Mouse (Mus musculus) heart, embryonic 16.5 days (tissue): Measurements from ENCODE around the gene Nab2. TPM values are rescaled to one million over a fixed set of nuclear protein-coding genes. Genes with fewer than 3 reads are reported as not detected.

Experiments
- ATAC-seq: fragments of 200-750 bp; cut with Nextera tagmentation; replicated peaks from 2 replicates; pipeline ENCODE4 v1.8.0; 2017; ENCODE audit warnings: moderate number of reproducible peaks; ENCODE audit not compliant: insufficient read depth, low FRiP score; ENCODE audit errors: extremely low read depth
- H3K27ac ChIP-seq: fragments of 300-500 bp; sonication (generic); 2 replicates; pipeline ENCODE4 v1.5.1; 2014; ENCODE audit warnings: mild to moderate bottlenecking, low read length, control low read depth, moderate library complexity
- H3K27me3 ChIP-seq: fragments of 300-500 bp; sonication (generic); 2 replicates; pipeline ENCODE4 v1.6.1; 2014; ENCODE audit warnings: low read length, mixed read lengths; ENCODE audit not compliant: control insufficient read depth, insufficient read depth
- H3K36me3 ChIP-seq: fragments of 300-500 bp; sonication (generic); 2 replicates; pipeline ENCODE4 v1.6.1; 2014; ENCODE audit not compliant: control insufficient read depth, insufficient read depth
- H3K4me1 ChIP-seq: fragments of 300-500 bp; sonication (generic); 2 replicates; pipeline ENCODE4 v1.6.1; 2014; ENCODE audit warnings: low read length, mixed read lengths; ENCODE audit not compliant: control insufficient read depth, insufficient read depth
- H3K4me2 ChIP-seq: fragments of 300-500 bp; sonication (generic); 2 replicates; pipeline ENCODE4 v1.6.1; 2014; ENCODE audit warnings: low read depth, mild to moderate bottlenecking, control low read depth, low read length
- H3K4me3 ChIP-seq: fragments of 300-500 bp; sonication (generic); 2 replicates; pipeline ENCODE4 v1.5.1; 2014; ENCODE audit warnings: mild to moderate bottlenecking, control low read depth, low read length
- H3K9ac ChIP-seq: fragments of 300-500 bp; sonication (generic); 2 replicates; pipeline ENCODE4 v1.6.1; 2014; ENCODE audit warnings: low read length, control low read depth
- H3K9me3 ChIP-seq: fragments of 300-500 bp; sonication (generic); replicated peaks from 2 replicates; pipeline ENCODE4 v1.6.1; 2016; ENCODE audit warnings: low read length; ENCODE audit not compliant: control insufficient read depth
- WGBS: fragments of 180-500 bp; shearing (Covaris S2); extraction: QIAGEN DNeasy Blood & Tissue Kit; methylation state at CpG from one replicate; pipeline ENCODE4 v1.1.7; 2014; 5-methylcytosine and 5-hydroxymethylcytosine counted together
- polyA plus RNA-seq: library from polyadenylated mRNA; unstranded; fragments of >200 nt; fragmentation: Nextera tagmentation; extraction: Ambion mirVana; gene quantifications from 2 replicates; pipeline ENCODE4 v1.2.1, GENCODE M21; 2015

Nab2 gene
- polyA plus RNA-seq, 1 experiment from 2014 or later, result 10.9 TPM

GRCm38 (mm10) chr10:127640421-127640820, 27.9 kb downstream of the Nab2 start:
- no peak for ATAC-seq
- Histone ChIP-seq H3K4me2 (no peak overlapping the region), H3K9ac (no peak overlapping the region), H3K4me3 (no peak overlapping the region), H3K27ac (no peak overlapping the region), H3K4me1 (peaks cover 16% of the 10 kb centered on the region), H3K9me3 (no peaks in the 10 kb centered on the region), H3K36me3 (no peaks in the 10 kb centered on the region), H3K27me3 (no peaks in the 10 kb centered on the region)
- 65% methylated on average over 5 of the region's 5 CpGs for WGBS

- 54% methylated on average over 7 of the region's 7 CpGs for WGBS
- H3K4me1 ChIP-seq, result no peaks in the 10 kb centered on the region
- no peak overlapping the region for H3K27ac ChIP-seq
- H3K4me2 ChIP-seq, result no peak overlapping the region
- no peaks in the 10 kb centered on the region for H3K9me3 ChIP-seq
- H3K4me3 ChIP-seq, result no peak overlapping the region
- H3K9ac ChIP-seq, result no peak overlapping the region
- H3K36me3 ChIP-seq, result no peaks in the 10 kb centered on the region
- no peak for ATAC-seq
- no peaks in the 10 kb centered on the region for H3K27me3 ChIP-seq
Measured at GRCm38 (mm10) chr10:127632668-127633271, 35.6 kb downstream of the Nab2 start.

GRCm38 (mm10) chr10:127631261-127632214, 36.8 kb downstream of the Nab2 start:
- Histone ChIP-seq H3K4me2 (no peak overlapping the region), H3K27ac (no peak overlapping the region), H3K36me3 (no peaks in the 10 kb centered on the region), H3K9me3 (peaks cover 4% of the 10 kb centered on the region), H3K9ac (no peak overlapping the region), H3K4me1 (no peaks in the 10 kb centered on the region), H3K4me3 (no peak overlapping the region), H3K27me3 (no peaks in the 10 kb centered on the region)
- ATAC-seq, result no peak
- 84% methylated on average over 10 of the region's 10 CpGs for WGBS

- ATAC-seq, result no peak
- Histone ChIP-seq H3K4me2 (no peak overlapping the region), H3K4me1 (0 out of 2 replicates have a peak, but pooled peaks cover 3% of the 10 kb centered on the region), H3K36me3 (no peaks in the 10 kb centered on the region), H3K27me3 (no peaks in the 10 kb centered on the region), H3K4me3 (no peak overlapping the region), H3K27ac (no peak overlapping the region), H3K9me3 (peaks cover 7% of the 10 kb centered on the region), H3K9ac (no peak overlapping the region)
- WGBS, result 85% methylated on average over 3 of the region's 3 CpGs
Measured at GRCm38 (mm10) chr10:127626433-127626832, 41.9 kb downstream of the Nab2 start.

- peaks cover 5% of the 10 kb centered on the region; the same call in 1 of the 2 replicates for H3K4me1 ChIP-seq
- no peak overlapping the region for H3K4me3 ChIP-seq
- no peaks in the 10 kb centered on the region for H3K36me3 ChIP-seq
- no peak for ATAC-seq
- 95% methylated on average over 6 of the region's 6 CpGs for WGBS
- H3K9ac ChIP-seq, result no peak overlapping the region
- H3K27ac ChIP-seq, result no peak overlapping the region
- H3K4me2 ChIP-seq, result no peak overlapping the region
- no peaks in the 10 kb centered on the region for H3K27me3 ChIP-seq
- peaks cover 7% of the 10 kb centered on the region for H3K9me3 ChIP-seq
Measured at GRCm38 (mm10) chr10:127623439-127624216, 44.7 kb downstream of the Nab2 start.

GRCm38 (mm10) chr10:127622661-127623060, 45.7 kb downstream of the Nab2 start:
- Histone ChIP-seq H3K9ac (no peak overlapping the region), H3K4me2 (no peak overlapping the region), H3K9me3 (peaks cover 7% of the 10 kb centered on the region), H3K27ac (no peak overlapping the region), H3K36me3 (no peaks in the 10 kb centered on the region), H3K27me3 (no peaks in the 10 kb centered on the region), H3K4me3 (no peak overlapping the region), H3K4me1 (peaks cover 9% of the 10 kb centered on the region)
- WGBS, result 60% methylated on average over 4 of the region's 4 CpGs
- no peak for ATAC-seq

- Histone ChIP-seq H3K4me1 (peaks cover 14% of the 10 kb centered on the region), H3K9ac (peak overlapping the region; percentile 65), H3K27ac (peak overlapping the region; percentile 82), H3K27me3 (no peaks in the 10 kb centered on the region), H3K9me3 (peaks cover 7% of the 10 kb centered on the region), H3K4me3 (peak overlapping the region; percentile 62), H3K4me2 (peak overlapping the region; percentile 78), H3K36me3 (no peaks in the 10 kb centered on the region)
- 1% methylated on average over 13 of the region's 13 CpGs for WGBS
- ATAC-seq, result peak; percentile 33; the same call in 1 of the 2 replicates
Measured at GRCm38 (mm10) chr10:127622057-127622392, 46.3 kb downstream of the Nab2 start.

GRCm38 (mm10) chr10:127621191-127622056, 46.9 kb downstream of the Nab2 start:
- H3K4me1 ChIP-seq, result peaks cover 17% of the 10 kb centered on the region
- under 1% methylated on average over 38 of the region's 39 CpGs for WGBS
- ATAC-seq, result peak; percentile 92
- H3K27me3 ChIP-seq, result no peaks in the 10 kb centered on the region
- peak overlapping the region; percentile 82 for H3K27ac ChIP-seq
- H3K4me2 ChIP-seq, result peak overlapping the region; percentile 78
- peaks cover 2% of the 10 kb centered on the region for H3K9me3 ChIP-seq
- H3K4me3 ChIP-seq, result peak overlapping the region; percentile 62
- H3K36me3 ChIP-seq, result no peaks in the 10 kb centered on the region
- H3K9ac ChIP-seq, result peak overlapping the region; percentile 65
